Comparison of ENCODE assay signal across 8 mouse cellular contexts in the genomic region with DNA sequence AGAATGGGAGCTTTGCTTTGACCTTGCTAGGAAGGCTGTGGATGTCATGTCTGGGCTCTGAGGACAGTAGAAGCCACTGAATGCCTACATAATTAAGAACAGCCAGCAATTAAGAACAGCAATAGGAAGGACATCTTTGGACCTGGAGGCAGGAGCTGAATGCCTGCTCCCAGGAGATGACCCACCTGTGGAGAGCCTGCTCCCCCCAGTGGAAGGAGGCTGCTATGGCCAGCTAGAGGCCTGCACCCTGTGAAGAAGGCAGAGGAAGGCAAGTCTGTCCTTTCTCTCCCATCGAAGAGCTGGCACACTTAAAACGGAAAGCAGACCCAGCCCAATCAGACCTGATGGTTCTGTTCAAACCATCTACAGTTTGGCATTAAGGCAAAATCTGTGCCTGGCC.
DNase-seq lines count a peak whose midpoint lies in the region; ATAC-seq and TF ChIP-seq lines count a peak whose summit lies in the region.

No protein-coding gene starts in this region.

- no peak overlapping the region for H3K27ac ChIP-seq in bone marrow, adult 2 months (ENCODE audit: control insufficient read depth, insufficient read depth, low read depth, low read length, poor library complexity)
- H3K27ac ChIP-seq in forebrain, embryonic 13.5 days, result no peak overlapping the region

- no peak overlapping the region for H3K9ac ChIP-seq in forebrain, embryonic 13.5 days

- no peak overlapping the region for H3K4me2 ChIP-seq in forebrain, embryonic 13.5 days

- WGBS in bone marrow, adult 2 months, result 34% methylated on average over 2 of the region's 2 CpGs
- WGBS in forebrain, embryonic 13.5 days, result 52% methylated on average over 2 of the region's 2 CpGs

- intact Hi-C loops in heart, postnatal 10 days (cut with DNase I), result loop anchor here (2.0 kb wide), 2 partner anchors 155 to 363 kb away; no protein-coding TSS in a partner anchor

- H3K27me3 ChIP-seq in forebrain, embryonic 13.5 days, result no peaks in the 10 kb centered on the region

- TF ChIP-seq POLR2A in bone marrow, adult 2 months (IDR thresholded peaks at IDR 0.05; ENCODE audit: borderline replicate concordance, control insufficient read depth, low read depth, low read length), result no peak

- peak; percentile 32 to 50 for DNase-seq in heart, postnatal 10 days
- no peak for DNase-seq in heart, adult 9 months (ENCODE audit: low spot score in 2 of 2)
- peak; percentile 68 for DNase-seq in layer of hippocampus, adult 11-12 months (ENCODE audit: low spot score)
- DNase-seq in lung, postnatal 14 days, result peak; percentile 26
- DNase-seq in right cerebral cortex, postnatal 36 days (ENCODE audit: low spot score in 2 of 2), result peak; percentile 43 to 49

- peak; percentile 46; the same call in 1 of the 2 replicates for ATAC-seq in forebrain, embryonic 13.5 days
- ATAC-seq in megakaryocyte, adult 5-6 weeks (ENCODE audit: poor library complexity, severe bottlenecking), result no peak

- no peak overlapping the region for H3K4me3 ChIP-seq in bone marrow, adult 2 months (replicated peaks; ENCODE audit: control insufficient read depth, low read depth, low read length)
- no peak overlapping the region for H3K4me3 ChIP-seq in forebrain, embryonic 13.5 days

- H3K9me3 ChIP-seq in forebrain, embryonic 13.5 days (replicated peaks), result no peaks in the 10 kb centered on the region

- no peaks in the 10 kb centered on the region for H3K36me3 ChIP-seq in forebrain, embryonic 13.5 days (ENCODE audit: poor library complexity, severe bottlenecking)

- no peaks in the 10 kb centered on the region for H3K4me1 ChIP-seq in bone marrow, adult 2 months (ENCODE audit: control insufficient read depth, insufficient read depth, low read length)
- H3K4me1 ChIP-seq in forebrain, embryonic 13.5 days, result peaks cover 7% of the 10 kb centered on the region; the same call in 1 of the 2 replicates

- peak; percentile 11; the same call in 1 of the 2 replicates for TF ChIP-seq CTCF in bone marrow, adult 2 months (IDR thresholded peaks at IDR 0.05; ENCODE audit: control insufficient read depth, insufficient read depth, low read length)

Comparison
In these comparisons a context has a peak if more than half of its experiments do, and no peak if none do; other contexts are left out.
1. DNase-seq: peak in heart, postnatal 10 days (2 of 2), layer of hippocampus, adult 11-12 months (single experiment), lung, postnatal 14 days (single experiment) and right cerebral cortex, postnatal 36 days (2 of 2); none in heart, adult 9 months (0 of 2).